14 mouse cellular contexts compared by ENCODE assay signal in genomic region chr4:143099288-143100039, GRCm38 (mm10).
DNase-seq lines count a peak whose midpoint lies in the region; ATAC-seq and TF ChIP-seq lines count a peak whose summit lies in the region.
"Had no signal": no experiment of that assay in that cellular context is flagged by ENCODE, and none has a peak within 500 bp of the region (broad histone marks: within the 10 kb centered on the region; RNA-seq: fewer than 3 reads in every experiment).

No protein-coding gene starts in this region.

- 47% methylated on average over 11 of the region's 11 CpGs for WGBS in embryonic facial prominence, embryonic 11.5 days
- WGBS in lung, embryonic 15.5 days = 33% methylated on average over 11 of the region's 11 CpGs
- 49% methylated on average over 11 of the region's 11 CpGs for WGBS in intestine, embryonic 16.5 days
- 55% methylated on average over 11 of the region's 11 CpGs for WGBS in hindbrain, embryonic 11.5 days
- WGBS in kidney, embryonic 14.5 days = 39% methylated on average over 11 of the region's 11 CpGs

- no peak for ATAC-seq in embryonic facial prominence, embryonic 11.5 days (replicated peaks; ENCODE audit: insufficient number of reproducible peaks, low FRiP score, low TSS enrichment, low read depth)
- peak; percentile 41; the same call in 1 of the 2 replicates for ATAC-seq in lung, embryonic 15.5 days (ENCODE audit: borderline replicate concordance, extremely low read depth, low FRiP score, low TSS enrichment)
- ATAC-seq in intestine, embryonic 16.5 days = no peak
- ATAC-seq in hindbrain, embryonic 11.5 days (ENCODE audit: low FRiP score) = no peak
- no peak for ATAC-seq in kidney, embryonic 14.5 days (ENCODE audit: low FRiP score, low TSS enrichment)

- no peaks in the 10 kb centered on the region for H3K4me1 ChIP-seq in embryonic facial prominence, embryonic 11.5 days (ENCODE audit: control insufficient read depth, insufficient read depth, low read length)
- 0 out of 2 replicates have a peak, but pooled peaks cover 7% of the 10 kb centered on the region for H3K4me1 ChIP-seq in lung, embryonic 15.5 days
- H3K4me1 ChIP-seq in intestine, embryonic 16.5 days (ENCODE audit: control insufficient read depth, insufficient read depth, low read length) = no peaks in the 10 kb centered on the region
- no peaks in the 10 kb centered on the region for H3K4me1 ChIP-seq in hindbrain, embryonic 11.5 days (replicated peaks; ENCODE audit: control insufficient read depth, insufficient read depth, low read length)
- peaks cover 3% of the 10 kb centered on the region; the same call in 1 of the 2 replicates for H3K4me1 ChIP-seq in kidney, embryonic 14.5 days (ENCODE audit: control insufficient read depth, insufficient read depth, low read length)
- H3K4me1 ChIP-seq: hindbrain, embryonic 12.5 days; stomach, embryonic 15.5 days had no signal

- H3ac ChIP-seq in myocyte (ENCODE audit: control insufficient read depth, insufficient read length) = no peak overlapping the region

- no peak overlapping the region for H3K4me3 ChIP-seq in embryonic facial prominence, embryonic 11.5 days (ENCODE audit: low read depth, low read length)
- no peak overlapping the region for H3K4me3 ChIP-seq in lung, embryonic 15.5 days
- no peak overlapping the region for H3K4me3 ChIP-seq in myocyte
- H3K4me3 ChIP-seq in intestine, embryonic 16.5 days (ENCODE audit: low read length) = no peak overlapping the region
- no peak overlapping the region for H3K4me3 ChIP-seq in hindbrain, embryonic 11.5 days (ENCODE audit: low read depth, low read length)
- no peak overlapping the region for H3K4me3 ChIP-seq in kidney, embryonic 14.5 days (ENCODE audit: low read length)
- H3K4me3 ChIP-seq: forebrain, embryonic 10.5 days; hindbrain, embryonic 12.5 days; stomach, embryonic 15.5 days had no signal

- no peaks in the 10 kb centered on the region for H3K27me3 ChIP-seq in embryonic facial prominence, embryonic 11.5 days (ENCODE audit: control insufficient read depth, insufficient read depth, low read length)
- H3K27me3 ChIP-seq in lung, embryonic 15.5 days = peaks cover 10% of the 10 kb centered on the region; the same call in 1 of the 2 replicates
- H3K27me3 ChIP-seq in myocyte (ENCODE audit: control insufficient read depth, insufficient read depth, insufficient read length) = no peaks in the 10 kb centered on the region
- no peaks in the 10 kb centered on the region for H3K27me3 ChIP-seq in intestine, embryonic 16.5 days (replicated peaks; ENCODE audit: control insufficient read depth, insufficient read depth, low read length)
- H3K27me3 ChIP-seq in hindbrain, embryonic 11.5 days (ENCODE audit: control insufficient read depth, insufficient read depth, low read length) = no peaks in the 10 kb centered on the region
- H3K27me3 ChIP-seq in kidney, embryonic 14.5 days (ENCODE audit: control insufficient read depth, insufficient read depth, low read length) = no peaks in the 10 kb centered on the region
- H3K27me3 ChIP-seq: hindbrain, embryonic 12.5 days; stomach, embryonic 15.5 days had no signal

- H3K4me2 ChIP-seq in embryonic facial prominence, embryonic 11.5 days (ENCODE audit: low read depth, low read length) = no peak overlapping the region
- no peak overlapping the region for H3K4me2 ChIP-seq in lung, embryonic 15.5 days
- peak overlapping the region; percentile 46 for H3K4me2 ChIP-seq in myocyte (ENCODE audit: low read depth)
- H3K4me2 ChIP-seq in intestine, embryonic 16.5 days (ENCODE audit: low read depth, low read length) = no peak overlapping the region
- H3K4me2 ChIP-seq in hindbrain, embryonic 11.5 days (replicated peaks; ENCODE audit: low read depth, low read length) = no peak overlapping the region
- H3K4me2 ChIP-seq in kidney, embryonic 14.5 days (replicated peaks; ENCODE audit: low read depth, low read length) = no peak overlapping the region
- H3K4me2 ChIP-seq: heart, embryonic 11.5 days; hindbrain, embryonic 12.5 days; stomach, embryonic 15.5 days had no signal

- H3K36me3 ChIP-seq in embryonic facial prominence, embryonic 11.5 days (replicated peaks; ENCODE audit: control insufficient read depth, insufficient read depth, low read depth, low read length) = no peaks in the 10 kb centered on the region
- no peaks in the 10 kb centered on the region for H3K36me3 ChIP-seq in lung, embryonic 15.5 days
- H3K36me3 ChIP-seq in myocyte (ENCODE audit: control insufficient read depth, insufficient read depth) = no peaks in the 10 kb centered on the region
- no peaks in the 10 kb centered on the region for H3K36me3 ChIP-seq in intestine, embryonic 16.5 days (ENCODE audit: control insufficient read depth, insufficient read depth, low read length)
- H3K36me3 ChIP-seq in hindbrain, embryonic 11.5 days (ENCODE audit: control insufficient read depth, insufficient read depth, low read length) = no peaks in the 10 kb centered on the region
- H3K36me3 ChIP-seq in kidney, embryonic 14.5 days (ENCODE audit: control insufficient read depth, insufficient read depth, low read length) = no peaks in the 10 kb centered on the region
- H3K36me3 ChIP-seq: forebrain, embryonic 10.5 days; hindbrain, embryonic 12.5 days; stomach, embryonic 15.5 days had no signal

- H3K9ac ChIP-seq in embryonic facial prominence, embryonic 11.5 days (replicated peaks; ENCODE audit: low read length) = no peak overlapping the region
- H3K9ac ChIP-seq in lung, embryonic 15.5 days = no peak overlapping the region
- no peak overlapping the region for H3K9ac ChIP-seq in intestine, embryonic 16.5 days (ENCODE audit: low read depth, low read length)
- H3K9ac ChIP-seq in hindbrain, embryonic 11.5 days (ENCODE audit: low read depth, low read length) = no peak overlapping the region
- H3K9ac ChIP-seq in kidney, embryonic 14.5 days (ENCODE audit: low read depth, low read length) = no peak overlapping the region
- H3K9ac ChIP-seq: hindbrain, embryonic 12.5 days; stomach, embryonic 15.5 days had no signal

- H3K27ac ChIP-seq in embryonic facial prominence, embryonic 11.5 days (replicated peaks; ENCODE audit: low read depth, low read length) = no peak overlapping the region
- H3K27ac ChIP-seq in lung, embryonic 15.5 days = no peak overlapping the region
- no peak overlapping the region for H3K27ac ChIP-seq in intestine, embryonic 16.5 days (ENCODE audit: low read length)
- H3K27ac ChIP-seq in hindbrain, embryonic 11.5 days (ENCODE audit: low read depth, low read length) = no peak overlapping the region
- H3K27ac ChIP-seq in kidney, embryonic 14.5 days (ENCODE audit: low read depth, low read length) = no peak overlapping the region
- H3K27ac ChIP-seq: forebrain, embryonic 10.5 days; hindbrain, embryonic 12.5 days; stomach, embryonic 15.5 days had no signal

- TF ChIP-seq POLR2A in myocyte (IDR thresholded peaks at IDR 0.05; ENCODE audit: insufficient read length, low read depth) = no peak

- no peaks in the 10 kb centered on the region for H3K9me3 ChIP-seq in embryonic facial prominence, embryonic 11.5 days (replicated peaks; ENCODE audit: control insufficient read depth, low read length)
- H3K9me3 ChIP-seq in lung, embryonic 15.5 days = no peaks in the 10 kb centered on the region
- H3K9me3 ChIP-seq in intestine, embryonic 16.5 days (ENCODE audit: control insufficient read depth, low read length) = no peaks in the 10 kb centered on the region
- no peaks in the 10 kb centered on the region for H3K9me3 ChIP-seq in hindbrain, embryonic 11.5 days (ENCODE audit: control insufficient read depth, low read length)
- H3K9me3 ChIP-seq in kidney, embryonic 14.5 days (ENCODE audit: control insufficient read depth, low read length) = no peaks in the 10 kb centered on the region
- H3K9me3 ChIP-seq: forebrain, embryonic 10.5 days; hindbrain, embryonic 12.5 days; stomach, embryonic 15.5 days had no signal

- peak; percentile 54 for DNase-seq in brain, adult 2 months (ENCODE audit: low read depth, low spot score)
- peak; percentile 21 for DNase-seq in embryonic facial prominence, embryonic 11.5 days (ENCODE audit: low spot score)
- DNase-seq in hindbrain, embryonic 11.5 days (ENCODE audit: low spot score) = no peak
- DNase-seq: adrenal gland, postnatal 10 days; kidney, adult 8-10 months; thymus, postnatal 4 days had no signal

- H3K79me2 ChIP-seq in myocyte (ENCODE audit: control insufficient read depth, insufficient read depth) = no peaks in the 10 kb centered on the region

TF ChIP-seq in myocyte, 11 proteins besides CTCF, POLR2A, EP300 and RAD21:
- TF ChIP-seq REST (IDR thresholded peaks at IDR 0.05; ENCODE audit: insufficient read depth, insufficient read length) = no peak
- peak in 1 of 3 experiments; percentile 11 for TF ChIP-seq MYOG (IDR thresholded peaks at IDR 0.05; ENCODE audit: control insufficient read depth in 1 of 3, insufficient read depth in 1 of 3, insufficient read length in 2 of 3, low read depth in 2 of 3)
- no peak for TF ChIP-seq MYOD1 (IDR thresholded peaks at IDR 0.05; ENCODE audit: control insufficient read depth in 1 of 3, insufficient read length in 2 of 3, low read depth in 2 of 3)
- TF ChIP-seq CEBPB (IDR thresholded peaks at IDR 0.05; ENCODE audit: insufficient read depth, poor library complexity, severe bottlenecking) = 0 out of 2 replicates have a peak, but pooled peaks have one; percentile 48
